Comparison of ENCODE assay signal across 8 mouse cellular contexts in the genomic region with DNA sequence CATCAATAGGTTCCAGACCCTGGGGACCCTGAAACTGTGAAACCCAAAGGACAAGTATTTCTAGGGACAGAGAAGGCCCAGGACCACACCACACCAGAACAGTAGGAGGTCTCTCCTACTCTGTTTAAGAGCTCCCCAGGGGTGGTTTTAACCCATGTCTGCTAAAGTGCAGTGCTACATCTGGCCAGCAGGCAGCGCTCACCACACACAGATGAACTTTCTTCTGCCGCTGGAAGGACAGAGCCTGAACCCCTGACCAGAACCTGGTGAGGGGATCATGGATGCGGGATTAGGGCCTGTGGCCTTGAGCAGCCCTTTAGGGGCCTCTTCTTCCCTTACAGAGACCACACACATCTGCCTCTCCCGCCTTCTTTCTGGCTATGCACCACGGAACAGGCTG. TPM values are rescaled to one million over a fixed set of nuclear protein-coding genes. Genes with fewer than 3 reads are reported as not detected.
DNase-seq lines count a peak whose midpoint lies in the region; ATAC-seq and TF ChIP-seq lines count a peak whose summit lies in the region.

No protein-coding gene starts in this region.

- 16% methylated on average over 5 of the region's 5 CpGs for WGBS in large intestine, adult 2 months
- 14% methylated on average over 5 of the region's 5 CpGs for WGBS in lung, embryonic 14.5 days

- no peaks in the 10 kb centered on the region for H3K36me3 ChIP-seq in C2C12 (ENCODE audit: control insufficient read depth, insufficient read depth)
- no peaks in the 10 kb centered on the region for H3K36me3 ChIP-seq in lung, embryonic 14.5 days (ENCODE audit: insufficient read depth)

- H3K4me1 ChIP-seq in lung, embryonic 14.5 days (ENCODE audit: insufficient read depth) = no peaks in the 10 kb centered on the region

- H3K79me2 ChIP-seq in C2C12 (ENCODE audit: control insufficient read depth, insufficient read depth) = no peaks in the 10 kb centered on the region

- no peak overlapping the region for H3ac ChIP-seq in C2C12 (ENCODE audit: control insufficient read depth, insufficient read length, low read depth)

- POLR2A ChIA-PET in Patski (lab: Charles Lee) = interaction anchor here (0.6 kb wide), 1 partner anchor 98 kb away, joined by 11 read pairs; no protein-coding TSS in a partner anchor

- no peak overlapping the region for H3K27ac ChIP-seq in lung, embryonic 14.5 days (ENCODE audit: low read depth)

- DNase-seq in Patski (ENCODE audit: low read depth, low spot score) = no peak
- peak; percentile 81 to 84 for DNase-seq in cerebellum, postnatal 14 days
- DNase-seq in gastrocnemius, adult 8-10 months (ENCODE audit: low spot score in 2 of 2) = peak; percentile 40 to 44
- DNase-seq in large intestine, adult 2 months (ENCODE audit: low read depth, low spot score) = peak; percentile 11
- DNase-seq in lung, embryonic 14.5 days = peak; percentile 88
- DNase-seq in ovary, postnatal 14 days (ENCODE audit: low spot score) = peak; percentile 68
- peak; percentile 80 for DNase-seq in thymus, postnatal 14 days

- H3K79me3 ChIP-seq in C2C12 (ENCODE audit: low read depth) = no peaks in the 10 kb centered on the region

- no peak overlapping the region for H3K9ac ChIP-seq in lung, embryonic 14.5 days

- H3K4me2 ChIP-seq in lung, embryonic 14.5 days = no peak overlapping the region

- peak; percentile 3 for ATAC-seq in Patski
- no peak for ATAC-seq in lung, embryonic 14.5 days (ENCODE audit: insufficient read depth)

- CTCF ChIA-PET in Patski (lab: Charles Lee) = interaction anchor here (0.6 to 2.0 kb wide), 6 partner anchors 9 to 120 kb away, joined by 3 to 10 read pairs (median 4); no protein-coding TSS in a partner anchor

- TF ChIP-seq CTCF in C2C12 (IDR thresholded peaks at IDR 0.05; ENCODE audit: control insufficient read depth, insufficient read depth, insufficient read length) (peak; percentile 95), Patski (IDR thresholded peaks at IDR 0.05) (no peak)
- TF ChIP-seq CTCF in lung, embryonic 14.5 days (IDR thresholded peaks at IDR 0.05; ENCODE audit: low read depth) = peak; percentile 95

- no peak overlapping the region for H3K4me3 ChIP-seq in C2C12 (ENCODE audit: insufficient read depth, poor library complexity, severe bottlenecking)
- no peak overlapping the region for H3K4me3 ChIP-seq in lung, embryonic 14.5 days (ENCODE audit: low read depth, low read length)

- in situ Hi-C loops in Patski (cut with MboI; ENCODE audit: low pct_unique_long_range_greater_than_20kb) = loop anchor here (5.0 kb wide), 2 partner anchors 99 to 249 kb away; no protein-coding TSS in a partner anchor

- no peaks in the 10 kb centered on the region for H3K9me3 ChIP-seq in lung, embryonic 14.5 days (ENCODE audit: low read depth, low read length)

- H3K27me3 ChIP-seq in C2C12 (ENCODE audit: control insufficient read depth, insufficient read depth, insufficient read length) = peaks cover 42% of the 10 kb centered on the region
- H3K27me3 ChIP-seq in Patski = peaks cover 23% of the 10 kb centered on the region
- no peaks in the 10 kb centered on the region for H3K27me3 ChIP-seq in lung, embryonic 14.5 days (ENCODE audit: insufficient read depth, low read length)

TF ChIP-seq in C2C12, 6 proteins besides CTCF, POLR2A, EP300 and RAD21:
- no peak for TF ChIP-seq MYOG (IDR thresholded peaks at IDR 0.05; ENCODE audit: control insufficient read depth, extremely low read depth, insufficient read length)
- no peak for TF ChIP-seq CEBPB (IDR thresholded peaks at IDR 0.05; ENCODE audit: low read depth)
- no peak for TF ChIP-seq USF1 (IDR thresholded peaks at IDR 0.05; ENCODE audit: low read depth)
- no peak for TF ChIP-seq MYOD1 (IDR thresholded peaks at IDR 0.05; ENCODE audit: control insufficient read depth, insufficient read length, low read depth)
- no peak for TF ChIP-seq MAX (IDR thresholded peaks at IDR 0.05)
- TF ChIP-seq FOSL1 (IDR thresholded peaks at IDR 0.05; ENCODE audit: insufficient read depth, low read length, poor library complexity, severe bottlenecking) = no peak

RNA-seq across cellular contexts. Expression of gene Cyth4, which starts 26.6 kb away (rescaled TPM):
- polyA plus RNA-seq in C2C12 (2012; fragmentation: generic; extraction: Trizol) (0.21 TPM), Patski (2021) (0.03 TPM)
- total RNA-seq in gastrocnemius, adult 8-10 months (2022) = 1 to 10 TPM in 2 of 4 experiments, under 1 TPM in 2; 0.80 to 1.9 (median 1.1) TPM
- 13.0 and 16.3 TPM in 2 replicates for polyA plus RNA-seq in large intestine, adult 2 months (2012; rRNA removed)
- polyA plus RNA-seq in lung, embryonic 14.5 days (2014; fragmentation: Nextera tagmentation; extraction: Ambion mirVana) = 4.2 and 4.9 TPM in 2 replicates

RNA-seq across cellular contexts. Expression of gene Rac2, which starts 50.8 kb away (rescaled TPM):
- polyA plus RNA-seq in C2C12 (2012; fragmentation: generic; extraction: Trizol) (not detected), Patski (2021) (not detected)
- total RNA-seq in gastrocnemius, adult 8-10 months (2022) = 1 to 10 TPM in 2 of 4 experiments, not detected in 2; 1.1 to 1.3 TPM
- polyA plus RNA-seq in large intestine, adult 2 months (2012; rRNA removed) = 137 and 139 TPM in 2 replicates
- 12.2 and 16.2 TPM in 2 replicates for polyA plus RNA-seq in lung, embryonic 14.5 days (2014; fragmentation: Nextera tagmentation; extraction: Ambion mirVana)

Comparison
In these comparisons a context has a peak if more than half of its experiments do, and no peak if none do; other contexts are left out.
1. RNA of gene Rac2, which starts 50.8 kb away (polyA plus RNA-seq): 137 to 139 TPM in large intestine, adult 2 months and 12.2 to 16.2 TPM in lung, embryonic 14.5 days; not detected in Patski (single experiment) and not detected in C2C12 (single experiment); every median in the first group is over 10 times any median in the second.